Mouse (Mus musculus) CH12.LX (cell line): ENCODE results near the gene Cytl1. TPM values are rescaled to one million over a fixed set of nuclear protein-coding genes. Genes with fewer than 3 reads are reported as not detected.

Source experiments
- DNase-seq: peaks from one replicate; pipeline ENCODE4 v3.0.0-alpha.2; 2013; ENCODE audit errors: extremely low read depth
- H3K27ac ChIP-seq: 2 replicates; pipeline ENCODE4 v1.5.1; 2012; ENCODE audit warnings: low read depth, mild to moderate bottlenecking, control low read depth, moderate library complexity; ENCODE audit not compliant: insufficient read depth
- H3K27me3 ChIP-seq: replicated peaks from 2 replicates; pipeline ENCODE3; 2012; ENCODE audit warnings: inconsistent platforms
- H3K36me3 ChIP-seq, 2 experiments: replicated peaks in 1 of 2; 2 replicates each; pipeline versions ENCODE3 to v1.6.1; 2012; ENCODE audit warnings: inconsistent platforms in 1 of 2, low read length in 1 of 2, mild to moderate bottlenecking in 1 of 2, mixed read lengths in 1 of 2, moderate library complexity in 1 of 2; ENCODE audit not compliant: control insufficient read depth in 1 of 2, insufficient read depth in 1 of 2
- H3K4me1 ChIP-seq, 2 experiments: 2 replicates each; pipeline ENCODE4 v1.6.1; 2012; ENCODE audit warnings: inconsistent platforms in 1 of 2, moderate library complexity in 1 of 2; ENCODE audit not compliant: insufficient read depth in 2 of 2, control insufficient read depth in 1 of 2
- H3K4me2 ChIP-seq: 2 replicates; pipeline ENCODE4 v1.6.1; 2012; ENCODE audit warnings: low read depth, mild to moderate bottlenecking, control low read depth; ENCODE audit not compliant: poor library complexity, insufficient read depth, severe bottlenecking
- H3K4me3 ChIP-seq, 3 experiments: fragments of 150-350 bp in 1 of 3; sonication (generic) in 1 of 3; replicated peaks in 1 of 3; 2 replicates each; pipeline versions ENCODE3 to v1.5.1; 2011 to 2012; ENCODE audit warnings: low read depth in 2 of 3, low read length in 2 of 3, mild to moderate bottlenecking in 2 of 3, moderate library complexity in 2 of 3, control low read depth in 1 of 3, improper control_type of control experiment in 1 of 3, inconsistent platforms in 1 of 3, mixed read lengths in 1 of 3; ENCODE audit not compliant: poor library complexity in 1 of 3
- H3K79me2 ChIP-seq: replicated peaks from 2 replicates; pipeline ENCODE4 v1.6.1; 2012; ENCODE audit warnings: mild to moderate bottlenecking, moderate library complexity; ENCODE audit not compliant: control insufficient read depth, poor library complexity, insufficient read depth, severe bottlenecking; ENCODE audit errors: extremely low read depth
- H3K9ac ChIP-seq: 2 replicates; pipeline ENCODE4 v1.6.1; 2012; ENCODE audit warnings: low read depth, mild to moderate bottlenecking, control low read depth, moderate library complexity; ENCODE audit not compliant: insufficient read depth
- H3K9me3 ChIP-seq: replicated peaks from 2 replicates; pipeline ENCODE3; 2012; ENCODE audit warnings: low read length, inconsistent platforms, mixed read lengths
- BHLHE40 ChIP-seq: IDR thresholded peaks from 2 replicates; pipeline ENCODE4 v1.6.1; 2011; ENCODE audit warnings: mild to moderate bottlenecking, low read depth, low read length, improper control_type of control experiment
- CHD2 ChIP-seq: IDR thresholded peaks from 2 replicates; pipeline ENCODE4 v1.6.1; 2011; ENCODE audit warnings: low read length, improper control_type of control experiment
- E2F4 ChIP-seq: IDR thresholded peaks from 2 replicates; pipeline ENCODE4 v1.6.1; 2011; ENCODE audit warnings: low read depth, low read length, improper control_type of control experiment; ENCODE audit not compliant: insufficient replicate concordance
- ELF1 ChIP-seq: IDR thresholded peaks from 2 replicates; pipeline ENCODE4 v1.6.1; 2014; ENCODE audit warnings: low read depth, mild to moderate bottlenecking, inconsistent platforms, low read length, improper control_type of control experiment
- ETS1 ChIP-seq: conservative IDR thresholded peaks from 2 replicates; pipeline ENCODE4 v1.6.1; 2012; ENCODE audit warnings: low read depth, mild to moderate bottlenecking, inconsistent platforms, low read length, improper control_type of control experiment, moderate library complexity
- GABPA ChIP-seq: IDR thresholded peaks from 2 replicates; pipeline ENCODE4 v1.6.1; 2012; ENCODE audit warnings: low read depth, low read length, improper control_type of control experiment, inconsistent platforms; ENCODE audit not compliant: insufficient replicate concordance
- KAT2A ChIP-seq: IDR thresholded peaks from 2 replicates; pipeline ENCODE4 v1.6.1; 2012; ENCODE audit warnings: low read length, improper control_type of control experiment, inconsistent platforms; ENCODE audit not compliant: insufficient replicate concordance
- MAZ ChIP-seq: IDR thresholded peaks from 2 replicates; pipeline ENCODE4 v1.6.1; 2012; ENCODE audit warnings: low read depth, mild to moderate bottlenecking, inconsistent platforms, low read length, improper control_type of control experiment, moderate library complexity
- MEF2A ChIP-seq: IDR thresholded peaks from 2 replicates; pipeline ENCODE4 v1.6.1; 2014; ENCODE audit warnings: low read depth, mild to moderate bottlenecking, inconsistent platforms, low read length, improper control_type of control experiment, borderline replicate concordance
- MYC ChIP-seq: IDR thresholded peaks from 2 replicates; pipeline ENCODE4 v1.6.1; 2011; ENCODE audit warnings: low read depth, mild to moderate bottlenecking, improper control_type of control experiment, low read length
- NELFE ChIP-seq: IDR thresholded peaks from 2 replicates; pipeline ENCODE4 v1.6.1; 2011; ENCODE audit warnings: low read depth, low read length, improper control_type of control experiment
- POLR2A ChIP-seq: IDR thresholded peaks from 2 replicates; pipeline ENCODE4 v1.6.1; 2011; ENCODE audit warnings: low read depth, mild to moderate bottlenecking, improper control_type of control experiment, low read length
- POLR2AphosphoS2 ChIP-seq: IDR thresholded peaks from 2 replicates; pipeline ENCODE4 v1.6.1; 2011; ENCODE audit warnings: low read depth, low read length, improper control_type of control experiment
- RAD21 ChIP-seq: IDR thresholded peaks from 2 replicates; pipeline ENCODE4 v1.6.1; 2011; ENCODE audit warnings: low read depth, mild to moderate bottlenecking, low read length, improper control_type of control experiment, moderate library complexity
- RCOR1 ChIP-seq: conservative IDR thresholded peaks from 2 replicates; pipeline ENCODE4 v1.6.1; 2012; ENCODE audit warnings: low read depth, mild to moderate bottlenecking, inconsistent platforms, low read length, improper control_type of control experiment
- SMC3 ChIP-seq: IDR thresholded peaks from 2 replicates; pipeline ENCODE4 v1.6.1; 2011; ENCODE audit warnings: low read depth, low read length, improper control_type of control experiment
- TCF12 ChIP-seq: IDR thresholded peaks from 2 replicates; pipeline ENCODE4 v1.6.1; 2014; ENCODE audit warnings: low read depth, mild to moderate bottlenecking, inconsistent platforms, low read length, improper control_type of control experiment
- USF2 ChIP-seq: conservative IDR thresholded peaks from 2 replicates; pipeline ENCODE4 v1.6.1; 2011; ENCODE audit warnings: low read depth, low read length, improper control_type of control experiment
- ZKSCAN1 ChIP-seq: IDR thresholded peaks from 2 replicates; pipeline ENCODE4 v1.6.1; 2012; ENCODE audit warnings: low read depth, inconsistent platforms, low read length, improper control_type of control experiment, borderline replicate concordance
- dilution Hi-C: fragments of 300-500 bp; cut with MboI; formaldehyde crosslinking; loops from 2 replicates; pipeline ENCODE4 v1.14.3; 2020; ENCODE audit warnings: low sequenced_read_pairs; ENCODE audit not compliant: extremely low pct_unique_long_range_greater_than_20kb, extremely low pct_ligation_motif_present
- in situ Hi-C: fragments of 300-500 bp; cut with MboI; formaldehyde crosslinking; loops from 3 replicates; pipeline ENCODE4 v1.14.3; 2019; ENCODE audit warnings: low sequenced_read_pairs, low pct_ligation_motif_present, low pct_unique_long_range_greater_than_20kb, mixed read lengths
- polyA plus RNA-seq: library from polyadenylated mRNA; unstranded; fragments of >175 nt; gene quantifications from 2 replicates; pipeline ENCODE4 v1.2.1, GENCODE M21; 2012; ENCODE audit warnings: low read depth; ENCODE audit not compliant: insufficient read length
- total RNA-seq, 2 experiments: library from RNA; depleted of rRNA; stranded (reverse); fragments of 300-350 nt in 1 of 2; fragments of >200 nt in 1 of 2; gene quantifications; 2 replicates each; pipeline ENCODE4 v1.2.3; 2012 to 2014

Cytl1 gene
- total and polyA plus RNA-seq, 3 experiments: not detected

- Histone ChIP-seq H3K9me3 (peaks cover 2% of the 10 kb centered on the region), H3K4me2 (no peak overlapping the region), H3K4me3 (no peak overlapping the region), H3K4me1 (no peaks in the 10 kb centered on the region), H3K36me3 (no peaks in the 10 kb centered on the region), H3K27ac (no peak overlapping the region), H3K27me3 (peaks cover 66% of the 10 kb centered on the region), H3K79me2 (no peaks in the 10 kb centered on the region), H3K9ac (no peak overlapping the region)
- dilution Hi-C loops (no loop called here), in situ Hi-C loops (no loop called here)
- no peak for TF ChIP-seq NELFE
- no peak for TF ChIP-seq POLR2AphosphoS2
- no peak for TF ChIP-seq SMC3
- TF ChIP-seq USF2: no peak
- no peak for TF ChIP-seq E2F4
- TF ChIP-seq GABPA: no peak
- no peak for TF ChIP-seq RAD21
- DNase-seq: no peak
These were observed 38.0 kb upstream of the Cytl1 start for GRCm38 (mm10) chr5:37697286-37697685.

- no peak overlapping the region for H3K4me2 ChIP-seq
- peaks cover 59% of the 10 kb centered on the region for H3K27me3 ChIP-seq
- dilution Hi-C loops (no loop called here), in situ Hi-C loops (no loop called here)
- no peak for DNase-seq
- H3K27ac ChIP-seq: no peak overlapping the region
- H3K4me1 ChIP-seq: no peaks in the 10 kb centered on the region
- no peaks in the 10 kb centered on the region for H3K36me3 ChIP-seq
- no peak overlapping the region for H3K4me3 ChIP-seq
- H3K79me2 ChIP-seq: no peaks in the 10 kb centered on the region
- H3K9ac ChIP-seq: no peak overlapping the region
- TF ChIP-seq KAT2A: no peak
- TF ChIP-seq BHLHE40: peak; percentile 24; the same call in 1 of the 2 replicates
- TF ChIP-seq, all 38 proteins: peak for 1
- peaks cover 2% of the 10 kb centered on the region for H3K9me3 ChIP-seq
These were observed 35.6 kb upstream of the Cytl1 start for GRCm38 (mm10) chr5:37699757-37700156.

- Histone ChIP-seq H3K9me3 (peaks cover 14% of the 10 kb centered on the region), H3K79me2 (no peaks in the 10 kb centered on the region), H3K36me3 (no peaks in the 10 kb centered on the region), H3K9ac (no peak overlapping the region), H3K4me2 (no peak overlapping the region), H3K4me1 (no peaks in the 10 kb centered on the region), H3K27me3 (peaks cover 41% of the 10 kb centered on the region), H3K4me3 (no peak overlapping the region), H3K27ac (no peak overlapping the region)
- TF ChIP-seq POLR2A (no peak), CHD2 (no peak), SMC3 (no peak), MEF2A (no peak), POLR2AphosphoS2 (no peak), MAZ (no peak), RAD21 (no peak), MYC (no peak), ZKSCAN1 (no peak), RCOR1 (no peak), TCF12 (no peak), ELF1 (no peak), ETS1 (no peak)
- dilution Hi-C loops (no loop called here), in situ Hi-C loops (no loop called here)
- no peak for DNase-seq
These were observed 30.4 kb upstream of the Cytl1 start for GRCm38 (mm10) chr5:37704962-37705361.
